In genomic region chr16:24353816-24354215, GRCm38 (mm10) we compare ENCODE assay signal across 26 mouse cellular contexts. TPM values are rescaled to one million over a fixed set of nuclear protein-coding genes. Genes with fewer than 3 reads are reported as not detected.
DNase-seq lines count a peak whose midpoint lies in the region; ATAC-seq lines count a peak whose summit lies in the region.
"Had no signal": no experiment of that assay in that cellular context is flagged by ENCODE, and none has a peak within 500 bp of the region (broad histone marks: within the 10 kb centered on the region; RNA-seq: fewer than 3 reads in every experiment).

No protein-coding gene starts in this region.

- H3K27ac ChIP-seq in heart, embryonic 12.5 days (ENCODE audit: poor library complexity, severe bottlenecking), result 0 out of 2 replicates have a peak overlapping the region, but pooled peaks have one; percentile 22
- H3K27ac ChIP-seq: embryonic facial prominence, embryonic 12.5 days; embryonic facial prominence, embryonic 15.5 days; heart, embryonic 13.5 days; hindbrain, embryonic 10.5 days; hindbrain, embryonic 13.5 days; intestine, embryonic 15.5 days had no signal

- no peaks in the 10 kb centered on the region for H3K27me3 ChIP-seq in heart, embryonic 12.5 days (replicated peaks)
- H3K27me3 ChIP-seq: embryonic facial prominence, embryonic 12.5 days; embryonic facial prominence, embryonic 15.5 days; heart, embryonic 13.5 days; hindbrain, embryonic 13.5 days; intestine, embryonic 15.5 days had no signal

- peaks cover 13% of the 10 kb centered on the region for H3K4me1 ChIP-seq in heart, embryonic 12.5 days (replicated peaks)
- H3K4me1 ChIP-seq: embryonic facial prominence, embryonic 15.5 days; hindbrain, embryonic 13.5 days had no signal

- intact Hi-C loops in gastrocnemius, postnatal 14 days (cut with DNase I; ENCODE audit: low total_unique reads), result no loop called here

- WGBS in heart, embryonic 12.5 days, result 10% methylated on average over 3 of the region's 3 CpGs

- no peak for ATAC-seq in heart, embryonic 12.5 days (ENCODE audit: insufficient number of reproducible peaks, low FRiP score)
- ATAC-seq: forebrain, embryonic 14.5 days; forebrain, postnatal 0 days; hindbrain, embryonic 16.5 days; intestine, embryonic 15.5 days had no signal

- H3K4me2 ChIP-seq in heart, embryonic 12.5 days, result no peak overlapping the region
- H3K4me2 ChIP-seq: embryonic facial prominence, embryonic 12.5 days; embryonic facial prominence, embryonic 15.5 days; heart, embryonic 13.5 days; hindbrain, embryonic 13.5 days; intestine, embryonic 15.5 days had no signal

- peak; percentile 26 for DNase-seq in gastrocnemius, adult 18-20 months (ENCODE audit: low spot score)
- DNase-seq in gastrocnemius, postnatal 14 days, result no peak
- no peak for DNase-seq in heart, adult 9 months (ENCODE audit: low spot score in 2 of 2)
- DNase-seq in retina, postnatal 1 day, result peak; percentile 15
- DNase-seq in retina, embryonic 14.5 days (ENCODE audit: low spot score), result no peak
- DNase-seq in skeletal muscle tissue, adult 2 months (ENCODE audit: low read depth, low spot score), result peak; percentile 62
- DNase-seq in layer of hippocampus, adult 8-10 months (ENCODE audit: low spot score in 2 of 2), result no peak
- DNase-seq: adrenal gland, postnatal 10 days; cerebellum, adult 11 months; cerebellum, adult 2 months; cerebellum, adult 9-11 months; cerebellum, postnatal 25 days; forebrain, postnatal 0 days; gastrocnemius, postnatal 10 days; heart, adult 18-20 months; kidney, adult 11 months had no signal

- H3K36me3 ChIP-seq in heart, embryonic 12.5 days, result no peaks in the 10 kb centered on the region
- H3K36me3 ChIP-seq: embryonic facial prominence, embryonic 12.5 days; embryonic facial prominence, embryonic 15.5 days; G1E; heart, embryonic 13.5 days; hindbrain, embryonic 10.5 days; hindbrain, embryonic 13.5 days; intestine, embryonic 15.5 days had no signal

- peaks cover 5% of the 10 kb centered on the region for H3K9me3 ChIP-seq in heart, embryonic 12.5 days (replicated peaks)
- H3K9me3 ChIP-seq: embryonic facial prominence, embryonic 12.5 days; embryonic facial prominence, embryonic 15.5 days; heart, embryonic 13.5 days; hindbrain, embryonic 13.5 days; intestine, embryonic 15.5 days had no signal

- no peak overlapping the region for H3K4me3 ChIP-seq in heart, embryonic 12.5 days
- H3K4me3 ChIP-seq: embryonic facial prominence, embryonic 12.5 days; embryonic facial prominence, embryonic 15.5 days; heart, embryonic 13.5 days; hindbrain, embryonic 10.5 days; hindbrain, embryonic 13.5 days; intestine, embryonic 15.5 days had no signal

- H3K9ac ChIP-seq in heart, embryonic 12.5 days, result no peak overlapping the region
- H3K9ac ChIP-seq: embryonic facial prominence, embryonic 12.5 days; embryonic facial prominence, embryonic 15.5 days; forebrain, postnatal 0 days; heart, embryonic 13.5 days; hindbrain, embryonic 13.5 days; intestine, embryonic 15.5 days had no signal

RNA-seq across cellular contexts. Expression of gene Lpp, which starts 39.5 kb away (rescaled TPM):
- total RNA-seq in gastrocnemius, adult 18-20 months (2021), result 10 to 100 TPM; 13.4 to 17.4 TPM
- total RNA-seq in gastrocnemius, postnatal 14 days (2021), result 10 to 100 TPM; 27.5 to 30.2 TPM
- polyA plus RNA-seq in heart, embryonic 12.5 days (2016; fragmentation: Nextera tagmentation; extraction: Ambion mirVana), result 50.0 and 58.0 TPM in 2 replicates
- 10 to 100 TPM in 2 of 4 experiments, 1 to 10 TPM in 2; 8.3 to 12.0 (median 10.4) TPM for total RNA-seq in layer of hippocampus, adult 8-10 months (2022)
- polyA plus RNA-seq: G1E had no signal

Comparison
In these comparisons a context has a peak if more than half of its experiments do, and no peak if none do; other contexts are left out.
1. DNase-seq: peak in gastrocnemius, adult 18-20 months (single experiment), retina, postnatal 1 day (single experiment) and skeletal muscle tissue, adult 2 months (single experiment); none in gastrocnemius, postnatal 14 days (single experiment), heart, adult 9 months (0 of 2), retina, embryonic 14.5 days (single experiment) and layer of hippocampus, adult 8-10 months (0 of 2).